Mouse (Mus musculus) forebrain, postnatal 0 days (tissue): Measurements from ENCODE around the gene Dnajb9. TPM values are rescaled to one million over a fixed set of nuclear protein-coding genes. Genes with fewer than 3 reads are reported as not detected.
"Not testable (repeated sequence)": the region's sequence is repeated elsewhere in the genome, so short reads cannot be mapped to it uniquely, and the experiment has no call there.

Experiments
- ATAC-seq: fragments of 200-750 bp; cut with Nextera tagmentation; 2 replicates; pipeline ENCODE4 v1.8.0; 2017; ENCODE audit warnings: mild to moderate bottlenecking, moderate library complexity
- DNase-seq: peaks from one replicate; pipeline ENCODE4 v3.0.0-alpha.2; 2015
- H3K27ac ChIP-seq: fragments of 300-500 bp; sonication (generic); 2 replicates; pipeline ENCODE4 v1.5.1; 2014; ENCODE audit warnings: low read depth, mild to moderate bottlenecking, antibody characterized with exemption, low read length, moderate library complexity, mixed read lengths
- H3K27me3 ChIP-seq: fragments of 300-500 bp; sonication (generic); 2 replicates; pipeline ENCODE4 v1.6.1; 2014; ENCODE audit warnings: mild to moderate bottlenecking, low read length, mixed read lengths; ENCODE audit not compliant: insufficient read depth
- H3K36me3 ChIP-seq: fragments of 300-500 bp; sonication (generic); 2 replicates; pipeline ENCODE4 v1.6.1; 2014; ENCODE audit warnings: mild to moderate bottlenecking, moderate library complexity; ENCODE audit not compliant: insufficient read depth
- H3K4me1 ChIP-seq: fragments of 300-500 bp; sonication (generic); 2 replicates; pipeline ENCODE4 v1.6.1; 2014; ENCODE audit warnings: antibody characterized with exemption; ENCODE audit not compliant: insufficient read depth
- H3K4me2 ChIP-seq: fragments of 300-500 bp; sonication (generic); 2 replicates; pipeline ENCODE4 v1.6.1; 2014; ENCODE audit warnings: low read depth, mild to moderate bottlenecking, moderate library complexity
- H3K4me3 ChIP-seq: fragments of 300-500 bp; sonication (generic); 2 replicates; pipeline ENCODE4 v1.5.1; 2014; ENCODE audit warnings: low read depth, low read length, mixed read lengths
- H3K9ac ChIP-seq: fragments of 300-500 bp; sonication (generic); 2 replicates; pipeline ENCODE4 v1.6.1; 2014; ENCODE audit warnings: mild to moderate bottlenecking
- H3K9me3 ChIP-seq: fragments of 300-500 bp; sonication (generic); 2 replicates; pipeline ENCODE4 v1.6.1; 2016; ENCODE audit warnings: low read length
- CTCF ChIP-seq: sonication (generic); IDR thresholded peaks from 2 replicates; pipeline ENCODE4 v1.5.1; 2016; ENCODE audit warnings: antibody characterized with exemption, control low read depth, low read depth
- WGBS: fragments of 180-500 bp; shearing (Covaris S2); extraction: QIAGEN DNeasy Blood & Tissue Kit; methylation state at CpG from one replicate; pipeline ENCODE4 v1.1.7; 2014; 5-methylcytosine and 5-hydroxymethylcytosine counted together
- polyA plus RNA-seq: library from polyadenylated mRNA; unstranded; fragments of >200 nt; fragmentation: Nextera tagmentation; extraction: Ambion mirVana; gene quantifications from 2 replicates; pipeline ENCODE4 v1.2.1, GENCODE M21; 2015
- total RNA-seq: library from RNA; depleted of rRNA; stranded (reverse); fragments of >200 nt; gene quantifications from 2 replicates; pipeline ENCODE4 v1.2.3, GENCODE M21; 2014

Dnajb9 gene
- total and polyA plus RNA-seq, 2 experiments from 2014 or later, result 19.9 to 36.0 TPM

- TF ChIP-seq CTCF, result no peak
- Histone ChIP-seq H3K27ac (no peak overlapping the region), H3K4me2 (peak overlapping the region; percentile 77), H3K4me1 (no peaks in the 10 kb centered on the region), H3K27me3 (no peaks in the 10 kb centered on the region), H3K4me3 (peak overlapping the region; percentile 58), H3K9ac (peak overlapping the region; percentile 64), H3K36me3 (no peaks in the 10 kb centered on the region), H3K9me3 (no peaks in the 10 kb centered on the region)
- ATAC-seq (peak; percentile 40), DNase-seq (peak; percentile 20)
- WGBS, result 4% methylated on average over 87 of the region's 89 CpGs
These were observed 11.7 kb upstream of the Dnajb9 start for GRCm38 (mm10) chr12:44221651-44222356.

- not testable (repeated sequence) for H3K27ac ChIP-seq, ATAC-seq, H3K4me1 ChIP-seq, H3K27me3 ChIP-seq, H3K36me3 ChIP-seq, H3K9me3 ChIP-seq, DNase-seq
- H3K4me3 ChIP-seq, result peak within 1 kb of the TSS; percentile 58
- 93% methylated on average over 2 of the region's 2 CpGs for WGBS
- H3K4me2 ChIP-seq, result peak within 1 kb of the TSS; percentile 77
- H3K9ac ChIP-seq, result peak within 1 kb of the TSS; percentile 64
These were observed 10.9 kb upstream of the Dnajb9 start, which contains the start of gene Pnpla8 for GRCm38 (mm10) chr12:44221070-44221469. TSS of gene Pnpla8 (plus strand) at chr12:44221370.

GRCm38 (mm10) chr12:44211555-44211954, 1.4 kb upstream of the Dnajb9 start:
- ATAC-seq (no peak), DNase-seq (no peak)
- Histone ChIP-seq H3K27me3 (no peaks in the 10 kb centered on the region), H3K4me3 (no peak overlapping the region), H3K4me2 (no peak overlapping the region), H3K4me1 (0 out of 2 replicates have a peak, but pooled peaks cover 12% of the 10 kb centered on the region), H3K9ac (no peak overlapping the region), H3K36me3 (no peaks in the 10 kb centered on the region), H3K9me3 (no peaks in the 10 kb centered on the region), H3K27ac (no peak overlapping the region)
- 94% methylated on average over 3 of the region's 3 CpGs for WGBS
- no peak for TF ChIP-seq CTCF

- Histone ChIP-seq H3K4me3 (peak overlapping the region; percentile 99), H3K27me3 (no peaks in the 10 kb centered on the region), H3K9ac (peak overlapping the region; percentile 89), H3K4me2 (peak overlapping the region; percentile 85), H3K9me3 (no peaks in the 10 kb centered on the region), H3K4me1 (0 out of 2 replicates have a peak, but pooled peaks cover 12% of the 10 kb centered on the region), H3K36me3 (peaks cover 4% of the 10 kb centered on the region), H3K27ac (peak overlapping the region; percentile 90)
- 0 out of 2 replicates have a peak, but pooled peaks have one; percentile 27 for TF ChIP-seq CTCF
- ATAC-seq (no peak), DNase-seq (no peak)
- 2% methylated on average over 37 of the region's 37 CpGs for WGBS
These were observed 844 bp downstream of the Dnajb9 start for GRCm38 (mm10) chr12:44209141-44209823.

GRCm38 (mm10) chr12:44197873-44198525, 12.1 kb downstream of the Dnajb9 start:
- Histone ChIP-seq H3K27ac (no peak overlapping the region), H3K4me1 (no peaks in the 10 kb centered on the region), H3K4me2 (no peak overlapping the region), H3K9ac (no peak overlapping the region), H3K9me3 (no peaks in the 10 kb centered on the region), H3K4me3 (no peak overlapping the region), H3K36me3 (no peaks in the 10 kb centered on the region), H3K27me3 (no peaks in the 10 kb centered on the region)
- no peak for TF ChIP-seq CTCF
- WGBS, result 74% methylated on average over 4 of the region's 4 CpGs
- no peak for ATAC-seq
- DNase-seq, result no peak

GRCm38 (mm10) chr12:44181081-44181982, 28.8 kb downstream of the Dnajb9 start:
- TF ChIP-seq CTCF, result peak; percentile 85
- H3K9me3 ChIP-seq, result no peaks in the 10 kb centered on the region
- 35% methylated on average over 9 of the region's 9 CpGs for WGBS
- 0 out of 2 replicates have a peak overlapping the region, but pooled peaks have one; percentile 4 for H3K4me3 ChIP-seq
- H3K9ac ChIP-seq, result 0 out of 2 replicates have a peak overlapping the region, but pooled peaks have one; percentile 4
- peaks cover 7% of the 10 kb centered on the region; the same call in 1 of the 2 replicates for H3K4me1 ChIP-seq
- DNase-seq, result peak; percentile 87
- peak overlapping the region; percentile 39 for H3K4me2 ChIP-seq
- ATAC-seq, result peak; percentile 92
- no peaks in the 10 kb centered on the region for H3K36me3 ChIP-seq
- no peaks in the 10 kb centered on the region for H3K27me3 ChIP-seq
- no peak overlapping the region for H3K27ac ChIP-seq
